Mouse (Mus musculus): ENCODE results near the gene Cox14.

GRCm38 (mm10) chr15:99771601-99772276 is 46.3 kb downstream of the Cox14 start:
- TF ChIP-seq CTCF (IDR thresholded peaks at IDR 0.05; ENCODE audit: control insufficient read depth, insufficient read depth, insufficient read length) (no peak), FOSL1 (IDR thresholded peaks at IDR 0.05; ENCODE audit: insufficient read depth, low read length, poor library complexity, severe bottlenecking) (no peak), MYOG (IDR thresholded peaks at IDR 0.05; ENCODE audit: control insufficient read depth, extremely low read depth, insufficient read length) (no peak), MAX (IDR thresholded peaks at IDR 0.05) (no peak)

Measured in C2C12 (cell line).